Mouse (Mus musculus) ES-E14 (cell line): ENCODE measurements around the gene Khsrp.

Source experiments
- CHD2 ChIP-seq: IDR thresholded peaks from 2 replicates; pipeline ENCODE4 v1.6.1; 2014; ENCODE audit warnings: mild to moderate bottlenecking, low read depth, low read length, inconsistent platforms
- HCFC1 ChIP-seq: IDR thresholded peaks from 2 replicates; pipeline ENCODE4 v1.6.1; 2012; ENCODE audit warnings: low read length, inconsistent platforms, borderline replicate concordance; ENCODE audit not compliant: insufficient read depth
- MAFK ChIP-seq: IDR thresholded peaks from 2 replicates; pipeline ENCODE4 v1.6.1; 2014; ENCODE audit warnings: mild to moderate bottlenecking, low read depth, low read length, inconsistent platforms; ENCODE audit not compliant: insufficient read depth
- ZC3H11A ChIP-seq: IDR thresholded peaks from 2 replicates; pipeline ENCODE4 v1.6.1; 2012; ENCODE audit warnings: low read depth, mild to moderate bottlenecking, inconsistent platforms, low read length, borderline replicate concordance
- ZNF384 ChIP-seq: IDR thresholded peaks from 2 replicates; pipeline ENCODE4 v1.6.1; 2012; ENCODE audit warnings: low read depth, low read length, inconsistent platforms

- TF ChIP-seq ZC3H11A (no peak), ZNF384 (no peak), HCFC1 (no peak), MAFK (no peak), CHD2 (no peak)
These were observed 55.9 kb downstream of the Khsrp start for GRCm38 (mm10) chr17:56975391-56975790.
